Mouse (Mus musculus) kidney, adult 10 weeks (tissue): ENCODE results near the gene Fhl2. TPM values are rescaled to one million over a fixed set of nuclear protein-coding genes. Genes with fewer than 3 reads are reported as not detected.

Source experiments
- polyA plus RNA-seq: library from polyadenylated mRNA; stranded (reverse); fragments of 350-450 nt; fragmentation: Illumina TruSeq; extraction: RNeasy Lipid Tissue Mini Kit (QIAGEN cat#74804); gene quantifications from one replicate; pipeline ENCODE4 v1.2.3, GENCODE M21; 2014; ENCODE audit warnings: low read depth, low replicate concordance

Fhl2 gene
- 16.2 TPM for polyA plus RNA-seq

DNA sequence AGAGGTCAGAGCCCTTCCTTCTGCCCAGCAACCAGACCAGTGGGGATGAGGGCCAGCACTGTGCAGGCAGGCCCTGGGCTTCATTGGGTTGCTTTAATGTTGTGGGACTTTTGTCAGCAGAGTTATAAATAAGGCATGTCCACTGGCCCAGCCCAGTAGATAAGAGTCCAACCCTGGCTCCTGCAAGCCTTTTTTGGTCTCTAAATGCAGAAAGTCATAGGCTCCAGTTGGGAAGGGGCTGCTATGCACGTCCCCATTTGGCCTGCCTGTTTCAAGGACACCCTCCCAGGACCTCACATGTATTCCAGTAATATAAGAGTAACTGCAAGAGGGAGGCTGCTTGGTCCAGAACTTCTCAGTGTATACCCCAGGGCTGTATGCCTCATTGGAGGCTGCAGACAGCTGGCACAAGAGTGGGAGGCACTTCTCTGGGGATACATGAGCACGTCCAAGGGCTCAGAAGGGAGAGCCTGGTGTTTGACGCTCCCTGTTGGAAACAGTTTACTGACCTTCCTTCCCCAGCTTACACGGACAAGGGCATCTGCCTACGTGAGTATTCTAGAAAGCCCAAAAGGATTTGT lies at the start of gene Fhl2:
TSS of gene Fhl2 (minus strand) at position 324 of the 581 bp plus-strand sequence.

GRCm38 (mm10) chr1:43098031-43098984 lies 98.5 kb downstream of the Fhl2 start, which contains the start of the genes Tgfbrap1 and AI597479:
Gene Tgfbrap1 (minus strand): TSS chr1:43098637.
Gene AI597479 (plus strand): TSS chr1:43098710.

Other genes with a start within 250 kb of the Fhl2 start
- not detected for gene Gpr45, start 244.1 kb downstream of the Fhl2 start, polyA plus RNA-seq
- 16.0 TPM for gene Tgfbrap1, start 98.3 kb downstream of the Fhl2 start, polyA plus RNA-seq
- 28.0 TPM for gene AI597479, start 98.3 kb downstream of the Fhl2 start, polyA plus RNA-seq
- 19.4 TPM for gene Nck2, start 247.6 kb upstream of the Fhl2 start, polyA plus RNA-seq